Mouse (Mus musculus) lung, postnatal 14 days (tissue): ENCODE data around the gene Ywhag.

Experiments
- DNase-seq: peaks from one replicate; pipeline ENCODE4 v3.0.0; 2021

Gene Ywhag

DNA sequence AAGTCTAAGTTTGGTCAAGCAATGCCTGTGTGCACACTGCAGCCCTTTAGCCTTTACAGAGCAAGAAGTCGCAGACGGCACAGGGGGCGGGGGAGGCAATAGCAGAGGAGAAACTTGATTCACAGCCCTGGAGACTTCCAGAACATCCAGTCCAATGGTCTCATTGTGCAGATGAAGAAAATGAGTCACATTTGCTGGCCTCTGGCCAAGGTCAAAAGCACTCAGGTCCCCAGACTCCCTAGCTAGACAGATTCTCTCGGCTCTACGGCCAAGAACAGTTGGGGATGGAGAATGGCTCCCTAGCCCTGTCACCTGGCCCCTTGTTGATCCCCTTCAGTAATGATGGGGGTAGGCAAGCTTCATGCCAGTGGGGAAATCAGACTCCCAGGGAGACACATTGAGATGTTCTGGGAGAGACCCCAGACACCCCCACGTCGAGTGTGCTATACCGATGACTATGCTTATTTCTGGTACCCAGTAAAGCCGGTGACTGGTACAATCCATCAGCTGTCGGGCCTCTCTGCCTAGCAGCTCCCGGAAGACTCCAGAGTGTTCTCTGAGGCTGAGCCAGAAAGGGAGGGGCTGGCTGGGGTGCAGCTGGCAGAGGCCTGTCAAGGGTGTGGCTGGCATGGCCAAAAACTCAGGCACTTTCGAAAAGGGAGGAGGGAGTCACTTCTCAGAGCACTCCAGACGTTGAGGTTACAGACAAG, 54.8 kb downstream of the Ywhag start:
- peak; percentile 88 for DNase-seq

DNA sequence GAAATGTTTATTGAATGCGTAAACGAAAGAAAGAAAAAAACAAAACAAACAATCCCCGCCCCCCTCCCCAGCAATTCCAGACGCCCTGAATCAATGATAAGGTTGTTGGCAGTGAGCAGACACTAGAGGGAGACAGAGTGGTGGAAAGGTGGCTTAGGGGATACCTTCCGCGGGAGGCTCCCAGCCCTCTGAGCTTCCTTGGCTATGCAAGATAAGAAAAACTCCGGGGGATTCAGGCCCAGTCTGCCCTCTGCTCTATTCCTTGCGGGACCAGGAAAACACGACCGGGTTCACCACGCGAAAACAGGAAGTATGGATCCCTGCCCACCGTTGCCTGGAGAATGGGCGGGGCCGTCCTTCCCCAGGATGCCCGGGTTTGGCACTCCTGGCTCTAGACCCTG, 56.6 kb downstream of the Ywhag start:
- DNase-seq, result peak; percentile 71

DNA sequence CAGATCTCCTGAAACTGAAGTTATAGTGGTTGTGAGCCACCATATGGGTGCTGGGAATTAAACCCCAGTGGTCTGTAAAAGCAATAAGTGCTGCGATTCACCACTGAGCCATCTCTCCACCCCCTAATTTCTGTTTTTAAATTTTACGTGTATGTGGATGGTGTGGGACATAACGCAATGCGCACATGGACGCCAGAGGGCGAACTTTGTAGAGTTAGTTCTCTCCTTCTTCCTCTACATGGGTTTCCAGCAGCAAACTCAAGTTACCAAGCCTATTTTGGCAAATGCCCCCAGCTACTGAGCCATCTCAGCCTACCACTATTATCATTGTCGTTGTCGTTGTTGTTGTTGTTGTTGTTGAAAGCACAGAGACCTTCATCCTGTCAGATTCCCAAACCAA, 57.2 kb downstream of the Ywhag start:
- DNase-seq, result peak; percentile 84

DNA sequence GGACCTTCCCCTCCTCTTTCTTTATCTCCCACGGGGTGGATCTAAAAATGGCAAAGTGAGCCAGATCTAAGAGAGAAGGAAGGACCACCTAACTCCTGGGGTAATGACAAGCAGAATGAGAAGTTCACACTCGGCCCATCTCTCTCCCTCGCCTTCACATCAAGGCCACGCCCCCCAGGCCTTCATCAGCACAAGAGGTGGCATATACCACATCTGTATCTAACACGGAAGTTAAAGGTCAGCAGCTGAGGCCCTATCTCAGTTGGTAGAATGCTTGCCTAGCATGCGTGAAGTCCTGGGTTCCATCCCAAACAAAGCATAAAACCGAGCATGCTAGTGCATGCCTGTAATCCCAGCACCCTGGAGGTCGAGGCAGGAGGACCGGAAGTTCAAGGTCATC, 60.7 kb downstream of the Ywhag start:
- no peak for DNase-seq

DNA sequence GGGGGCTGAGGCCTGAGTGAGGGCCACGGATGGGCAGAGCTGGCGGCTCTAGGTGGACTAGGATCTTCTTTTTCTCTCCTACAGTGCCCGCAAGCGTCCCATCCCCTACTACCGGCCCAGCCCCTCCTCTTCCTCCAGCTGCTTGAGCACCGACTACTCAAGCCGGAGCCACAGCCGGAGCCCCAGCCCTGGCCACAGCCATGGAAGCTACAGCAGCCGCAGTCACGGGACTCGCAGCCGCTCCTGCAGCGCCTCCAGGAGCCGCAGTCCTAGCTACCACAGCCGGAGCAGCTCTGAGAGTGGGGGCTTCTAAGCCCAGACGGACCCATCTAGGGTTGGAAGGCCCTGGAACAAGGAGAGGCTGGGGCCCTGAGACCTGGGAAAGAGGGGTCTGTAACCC, 61.4 kb downstream of the Ywhag start:
- no peak for DNase-seq

DNA sequence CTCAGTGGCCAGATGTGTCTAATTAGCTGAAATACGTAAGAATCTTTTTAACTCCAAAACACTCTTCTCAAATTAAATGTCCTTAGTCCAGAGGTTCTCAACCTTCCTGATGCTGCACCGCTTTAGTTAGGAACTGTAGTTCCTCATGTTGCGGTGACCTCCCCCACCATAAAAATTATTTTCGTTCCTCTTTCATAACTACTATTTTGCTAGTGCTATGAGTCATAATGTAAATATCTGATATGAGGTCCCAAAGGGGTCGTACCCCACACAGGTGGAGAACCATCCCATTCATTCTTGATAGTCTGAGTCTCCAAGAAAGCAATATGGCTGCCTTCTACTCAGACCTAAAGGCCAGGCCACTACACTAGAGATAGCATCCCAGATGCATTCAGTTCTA, 63.9 kb downstream of the Ywhag start:
- DNase-seq, result no peak

DNA sequence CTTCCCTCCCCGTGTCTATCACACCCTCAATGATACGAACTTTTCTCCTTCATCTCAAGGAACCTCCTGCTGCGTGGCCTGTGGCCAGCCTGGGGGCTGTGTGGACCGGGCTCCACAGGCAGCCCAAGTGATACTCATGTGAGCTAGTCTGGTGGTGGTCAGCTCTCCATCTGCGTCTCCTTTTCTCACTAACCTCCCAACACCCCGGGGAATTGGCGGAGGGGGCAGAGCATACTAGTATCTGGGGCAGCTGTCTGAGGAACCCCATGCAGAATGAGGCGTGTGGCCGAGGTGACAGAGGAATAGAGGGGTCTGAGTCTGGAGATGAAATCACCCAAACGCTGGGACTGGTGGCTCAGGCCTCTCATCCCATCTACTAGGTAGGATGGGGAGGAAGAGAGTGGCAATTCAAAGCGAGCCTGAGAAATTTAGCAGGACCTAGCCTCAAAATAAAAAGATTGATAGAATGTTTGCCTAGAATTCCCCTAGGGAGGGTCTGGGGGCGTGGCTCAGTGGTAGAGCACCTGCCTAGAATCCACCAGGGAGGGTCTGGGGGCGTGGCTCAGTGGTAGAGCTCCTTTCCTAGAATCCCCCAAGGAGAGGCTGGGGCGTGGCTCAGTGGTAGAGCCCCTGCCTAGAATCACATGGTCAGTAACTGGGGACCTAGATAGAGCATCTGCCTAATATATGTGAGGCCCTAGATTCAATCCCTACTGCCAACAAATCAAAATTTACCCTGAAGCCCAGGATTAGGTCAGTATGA, 64.6 kb downstream of the Ywhag start:
- no peak for DNase-seq

DNA sequence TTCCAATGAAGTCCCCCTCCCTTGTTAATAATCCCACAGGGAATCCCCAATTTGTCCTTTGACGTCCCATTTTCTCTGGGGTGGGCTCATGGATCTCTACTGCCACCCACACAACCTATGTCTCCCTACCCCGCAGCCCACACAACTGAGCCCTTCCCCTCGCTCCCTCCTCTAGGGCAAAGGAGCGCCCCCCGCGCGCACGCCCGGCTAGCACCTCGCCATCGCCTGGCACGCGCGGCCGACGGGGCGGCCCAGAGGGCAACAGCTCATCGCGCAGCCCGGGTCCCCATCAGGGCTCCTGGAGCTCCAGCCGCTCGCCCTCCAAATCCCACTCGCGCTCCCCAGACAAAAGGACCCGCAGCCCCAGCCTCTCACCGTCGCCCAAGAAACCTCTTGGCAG, 65.8 kb downstream of the Ywhag start:
- DNase-seq, result no peak

DNA sequence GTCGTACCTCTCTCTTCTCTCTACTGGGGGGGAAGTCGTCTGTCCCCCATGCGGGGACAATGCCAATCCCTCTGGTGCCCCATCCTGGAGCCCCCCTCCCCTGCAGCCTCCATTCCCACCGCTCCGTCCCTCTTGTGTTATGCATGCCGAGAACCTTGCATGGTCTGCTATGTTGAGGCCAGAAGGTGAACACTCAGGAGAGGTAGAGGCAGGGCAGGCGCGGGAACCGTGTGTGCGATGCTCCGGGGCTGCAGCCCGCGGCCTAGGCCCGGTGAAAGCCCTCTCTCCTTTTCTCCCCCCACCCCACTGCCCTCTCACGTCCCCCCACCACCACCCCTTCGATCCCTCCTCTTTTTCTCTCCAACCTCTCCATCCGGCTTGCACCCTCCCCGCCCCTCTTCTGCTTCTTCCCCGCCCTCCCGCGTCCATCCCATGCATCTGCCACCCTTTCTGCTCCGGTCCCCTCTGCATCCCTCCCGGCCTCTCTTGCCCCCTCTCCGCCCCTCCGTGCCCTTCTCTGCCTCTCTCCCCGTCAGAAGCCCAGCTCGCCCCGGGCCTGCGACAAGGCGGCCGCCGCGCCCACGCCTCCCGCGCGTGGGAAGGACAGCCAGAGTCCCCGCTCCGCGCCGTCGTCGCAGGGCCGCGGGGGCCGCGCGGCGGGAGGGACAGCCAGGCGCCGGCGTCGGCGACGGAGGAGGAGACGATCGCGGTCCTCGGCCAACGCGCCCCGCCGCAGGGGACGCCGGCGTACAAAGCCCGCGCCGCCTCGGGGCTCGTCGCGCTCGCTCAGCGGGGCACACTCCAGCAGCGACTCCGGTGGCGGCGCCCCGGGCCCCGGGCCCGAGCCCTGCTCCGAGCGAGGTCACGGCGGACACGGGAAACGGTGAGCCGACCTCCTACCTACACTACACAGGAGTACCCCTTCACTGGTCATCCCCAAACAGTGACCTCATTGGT, 66.5 kb downstream of the Ywhag start:
- DNase-seq, result no peak

DNA sequence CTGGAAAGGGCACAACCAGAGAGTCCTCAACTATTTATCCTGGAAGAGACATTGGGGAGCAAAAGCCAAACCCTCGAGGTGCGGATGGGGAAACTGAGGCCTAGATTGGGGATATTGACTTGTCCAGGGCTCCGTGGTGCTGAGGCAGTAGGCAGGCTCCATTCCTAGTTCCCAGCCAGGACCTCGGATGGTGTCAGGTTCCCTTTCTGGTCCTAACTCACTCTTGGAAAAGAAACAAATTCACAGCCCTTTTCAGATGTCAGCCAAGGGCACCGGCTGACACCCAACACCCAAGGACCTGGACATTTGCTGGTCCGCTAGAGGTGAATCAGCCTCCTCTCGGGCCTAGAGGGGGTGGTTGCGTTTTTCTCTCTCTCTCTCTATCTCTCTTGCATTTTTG, 67.8 kb downstream of the Ywhag start:
- DNase-seq, result no peak
